Mouse (Mus musculus) embryonic facial prominence, embryonic 13.5 days (tissue): Measurements from ENCODE around the gene Sh3tc1. TPM values are rescaled to one million over a fixed set of nuclear protein-coding genes. Genes with fewer than 3 reads are reported as not detected.

Experiments
- ATAC-seq: fragments of 200-750 bp; cut with Nextera tagmentation; 2 replicates; pipeline ENCODE4 v1.8.0; 2017; ENCODE audit warnings: low read depth; ENCODE audit not compliant: insufficient number of reproducible peaks, insufficient read depth, low FRiP score, low TSS enrichment
- H3K27ac ChIP-seq: fragments of 300-500 bp; sonication (generic); 2 replicates; pipeline ENCODE4 v1.5.1; 2015; ENCODE audit warnings: moderate library complexity, mild to moderate bottlenecking, inconsistent platforms
- H3K27me3 ChIP-seq: fragments of 300-500 bp; sonication (generic); 2 replicates; pipeline ENCODE4 v1.6.1; 2015; ENCODE audit warnings: mild to moderate bottlenecking, inconsistent platforms
- H3K36me3 ChIP-seq: fragments of 300-500 bp; sonication (generic); 2 replicates; pipeline ENCODE4 v1.6.1; 2015; ENCODE audit warnings: mild to moderate bottlenecking, inconsistent platforms
- H3K4me1 ChIP-seq: fragments of 300-500 bp; sonication (generic); 2 replicates; pipeline ENCODE4 v1.6.1; 2015; ENCODE audit warnings: inconsistent platforms
- H3K4me2 ChIP-seq: fragments of 300-500 bp; sonication (generic); 2 replicates; pipeline ENCODE4 v1.6.1; 2015; ENCODE audit warnings: moderate library complexity, mild to moderate bottlenecking, inconsistent platforms
- H3K4me3 ChIP-seq: fragments of 300-500 bp; sonication (generic); 2 replicates; pipeline ENCODE4 v1.5.1; 2015; ENCODE audit warnings: mild to moderate bottlenecking, inconsistent platforms
- H3K9ac ChIP-seq: fragments of 300-500 bp; sonication (generic); 2 replicates; pipeline ENCODE4 v1.6.1; 2015; ENCODE audit warnings: mild to moderate bottlenecking, inconsistent platforms
- H3K9me3 ChIP-seq: fragments of 300-500 bp; sonication (generic); 2 replicates; pipeline ENCODE4 v1.6.1; 2016; ENCODE audit warnings: inconsistent platforms
- WGBS: fragments of 180-500 bp; shearing (Covaris S2); methylation state at CpG from one replicate; pipeline ENCODE4 v1.1.7; 2015; ENCODE audit warnings: mixed read lengths; 5-methylcytosine and 5-hydroxymethylcytosine counted together
- polyA plus RNA-seq: library from polyadenylated mRNA; unstranded; fragments of >200 nt; fragmentation: Nextera tagmentation; extraction: Ambion mirVana; gene quantifications from 2 replicates; pipeline ENCODE4 v1.2.1, GENCODE M21; 2015

Sh3tc1 gene
- polyA plus RNA-seq: 5.7 and 6.5 TPM in 2 replicates

DNA sequence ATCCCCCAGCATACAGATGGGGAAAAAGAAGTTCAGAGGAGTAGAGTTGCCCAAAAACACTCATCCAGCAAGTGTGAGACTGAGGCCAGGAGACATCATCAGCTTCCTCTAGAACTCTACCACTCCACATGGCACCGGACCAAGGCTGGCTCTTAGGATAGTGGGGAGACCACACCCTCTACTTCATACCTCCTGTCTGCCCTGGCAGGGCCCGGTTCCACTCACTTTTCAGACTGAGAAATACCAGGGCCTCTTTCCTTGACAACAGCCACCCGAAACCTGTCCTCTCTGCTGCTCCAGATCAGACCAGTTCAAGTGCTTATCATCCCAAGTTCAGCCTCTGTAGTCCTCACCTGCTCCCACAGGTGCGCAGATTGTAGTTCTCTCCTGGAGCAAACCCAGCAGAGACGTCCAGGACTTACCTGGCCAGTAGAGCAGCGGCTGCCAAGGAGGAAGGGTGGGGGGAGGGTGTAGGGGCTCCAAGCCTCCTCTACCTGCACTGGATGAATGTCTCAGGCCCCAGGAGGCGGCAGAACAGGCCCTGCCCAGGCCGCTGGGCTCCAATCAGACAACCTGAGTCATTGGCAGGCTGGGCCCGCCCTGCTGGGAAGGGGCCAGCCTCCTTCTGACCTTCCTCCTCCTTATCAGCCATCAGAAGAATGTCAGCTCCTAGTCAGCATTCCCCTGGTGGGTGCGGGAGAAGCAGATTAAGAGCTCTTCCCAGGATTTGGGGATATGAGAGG lies at the start of gene Sh3tc1:
TSS of gene Sh3tc1 (minus strand) at position 452 of the 743 bp plus-strand sequence.
- H3K4me1 ChIP-seq: 0 out of 2 replicates have a peak, but pooled peaks cover 6% of the 10 kb centered on the region
- no peak for ATAC-seq
- H3K27me3 ChIP-seq: peaks cover 33% of the 10 kb centered on the region
- no peak within 1 kb of the TSS for H3K27ac ChIP-seq
- no peak within 1 kb of the TSS for H3K4me3 ChIP-seq
- no peaks in the 10 kb centered on the region for H3K36me3 ChIP-seq
- no peaks in the 10 kb centered on the region for H3K9me3 ChIP-seq
- no peak within 1 kb of the TSS; the same call in 1 of the 2 replicates for H3K9ac ChIP-seq
- WGBS: 18% methylated on average over 10 of the region's 10 CpGs
- H3K4me2 ChIP-seq: no peak within 1 kb of the TSS

DNA sequence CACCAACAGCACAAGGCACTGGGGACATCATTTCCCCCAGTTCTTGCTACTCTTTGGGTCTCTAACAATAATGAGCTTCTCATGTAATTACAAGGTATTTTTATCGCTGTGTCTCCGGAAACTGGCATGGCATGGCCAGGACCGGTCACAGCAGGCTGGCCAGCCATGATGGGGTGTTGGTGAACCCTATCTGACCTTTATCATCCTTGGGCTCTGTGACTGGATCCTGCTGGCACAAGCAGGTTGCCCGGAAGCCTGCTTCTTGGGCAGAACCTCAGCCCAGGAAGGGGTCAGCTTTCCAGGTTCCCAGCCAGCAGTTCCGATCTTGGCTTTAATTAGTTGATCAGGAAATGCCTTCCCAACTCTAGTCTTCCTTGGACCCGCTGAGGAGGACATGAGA lies 48.9 kb upstream of the Sh3tc1 start:
- Histone ChIP-seq H3K4me3 (no peak overlapping the region), H3K9ac (no peak overlapping the region), H3K4me1 (no peaks in the 10 kb centered on the region), H3K27me3 (no peaks in the 10 kb centered on the region), H3K27ac (no peak overlapping the region), H3K4me2 (no peak overlapping the region), H3K36me3 (no peaks in the 10 kb centered on the region), H3K9me3 (no peaks in the 10 kb centered on the region)
- WGBS: 71% methylated on average over 6 of the region's 6 CpGs
- no peak for ATAC-seq

DNA sequence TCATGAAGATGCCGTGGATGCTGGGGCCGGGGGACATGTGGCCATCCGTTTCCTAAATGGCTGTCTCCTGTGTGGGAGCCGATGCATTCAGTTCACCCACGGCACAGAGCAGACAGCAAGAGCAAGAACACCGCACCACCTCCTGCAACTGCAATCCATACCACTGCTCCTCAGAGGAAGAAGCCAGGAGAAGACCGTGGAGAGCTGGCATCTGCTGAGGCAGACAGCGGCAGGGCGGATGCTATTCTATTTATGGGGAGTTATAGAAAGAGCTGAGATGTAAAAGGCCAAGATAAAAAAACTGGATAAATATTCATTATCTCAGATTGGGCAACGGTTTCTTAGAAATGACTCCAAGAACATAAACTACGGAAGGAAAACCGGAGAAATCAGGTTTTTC lies 48.1 kb upstream of the Sh3tc1 start:
- Histone ChIP-seq H3K4me1 (no peaks in the 10 kb centered on the region), H3K4me3 (no peak overlapping the region), H3K9me3 (no peaks in the 10 kb centered on the region), H3K9ac (no peak overlapping the region), H3K4me2 (no peak overlapping the region), H3K27ac (no peak overlapping the region), H3K36me3 (no peaks in the 10 kb centered on the region), H3K27me3 (no peaks in the 10 kb centered on the region)
- 89% methylated on average over 12 of the region's 12 CpGs for WGBS
- ATAC-seq: no peak

DNA sequence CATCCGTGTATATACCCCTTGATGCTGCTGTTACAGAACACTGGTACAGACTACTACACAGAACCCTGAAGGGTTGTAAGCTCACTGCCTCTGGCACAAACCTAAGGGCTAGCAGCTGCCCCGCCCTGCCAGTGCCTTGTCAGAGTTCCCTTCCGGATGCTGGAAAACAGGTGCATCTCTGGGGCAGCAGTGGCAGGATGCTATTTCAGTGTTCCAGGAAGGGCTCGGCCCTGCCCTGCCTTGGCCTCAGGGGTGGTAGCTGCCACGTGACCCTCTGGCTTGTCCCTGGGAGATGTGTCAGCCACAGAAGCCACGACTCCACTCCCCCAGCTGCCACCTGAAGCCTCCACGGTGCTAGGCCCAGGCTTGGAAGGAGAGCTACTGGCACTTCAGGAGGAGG lies 46.1 kb upstream of the Sh3tc1 start:
- WGBS: 60% methylated on average over 7 of the region's 7 CpGs
- Histone ChIP-seq H3K9me3 (no peaks in the 10 kb centered on the region), H3K27me3 (no peaks in the 10 kb centered on the region), H3K27ac (no peak overlapping the region), H3K4me2 (no peak overlapping the region), H3K4me1 (no peaks in the 10 kb centered on the region), H3K4me3 (no peak overlapping the region), H3K36me3 (no peaks in the 10 kb centered on the region), H3K9ac (no peak overlapping the region)
- ATAC-seq: no peak

DNA sequence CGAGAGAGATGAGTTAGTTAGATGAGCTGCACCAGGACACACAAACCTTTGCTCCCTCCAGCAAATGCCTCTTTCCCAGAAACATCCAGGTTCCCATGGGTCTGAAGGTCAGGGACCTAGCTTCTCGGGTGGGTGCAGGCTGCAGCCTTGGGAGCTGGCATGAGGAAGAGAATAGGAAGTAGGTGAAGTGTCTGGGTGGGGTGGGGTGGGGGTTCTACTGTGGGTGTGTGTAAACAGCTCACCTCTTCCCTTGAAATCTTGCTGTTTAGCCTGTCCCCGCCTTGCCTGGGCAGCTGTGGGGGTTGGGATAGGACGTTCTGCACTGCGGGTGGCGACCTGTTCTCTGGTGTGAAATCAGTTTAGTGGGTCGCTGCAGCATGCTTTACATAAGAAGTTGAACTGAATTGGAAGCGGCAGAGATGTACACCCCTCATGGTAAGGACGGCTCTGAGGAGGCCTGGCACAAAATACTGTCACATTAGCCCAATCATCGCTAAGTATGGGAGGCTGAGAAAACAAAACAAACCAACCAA lies 42.9 kb upstream of the Sh3tc1 start:
- WGBS: 55% methylated on average over 10 of the region's 10 CpGs
- ATAC-seq: no peak
- H3K4me1 ChIP-seq: no peaks in the 10 kb centered on the region

DNA sequence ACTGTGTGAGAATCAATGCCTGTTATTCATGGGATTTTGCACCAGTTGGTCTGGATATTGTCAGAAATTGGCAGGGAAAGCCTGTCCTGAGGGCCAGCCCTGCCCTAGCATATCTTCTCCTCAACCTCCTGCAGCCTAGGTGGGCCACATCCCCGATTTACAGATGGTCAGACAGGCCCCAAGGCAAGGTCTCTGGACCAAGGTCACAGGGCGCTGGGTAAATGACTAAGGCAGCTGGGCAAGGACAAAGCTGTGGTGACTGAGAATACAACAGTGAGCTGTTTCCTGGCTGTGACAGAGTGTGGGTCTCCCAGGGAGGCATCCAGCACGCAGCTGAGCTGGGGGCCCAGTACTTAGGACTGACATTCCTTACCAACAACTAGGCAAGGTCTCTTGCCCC lies 41.3 kb upstream of the Sh3tc1 start:
- H3K27ac ChIP-seq: no peak overlapping the region
- H3K36me3 ChIP-seq: no peaks in the 10 kb centered on the region
- H3K9ac ChIP-seq: no peak overlapping the region
- no peak overlapping the region for H3K4me3 ChIP-seq
- no peak overlapping the region for H3K4me2 ChIP-seq
- no peaks in the 10 kb centered on the region for H3K9me3 ChIP-seq
- H3K27me3 ChIP-seq: no peaks in the 10 kb centered on the region
- ATAC-seq: no peak
- 51% methylated on average over 3 of the region's 3 CpGs for WGBS
- H3K4me1 ChIP-seq: no peaks in the 10 kb centered on the region

More for the DNA sequence above, 42.9 kb upstream of the Sh3tc1 start:
- H3K9me3 ChIP-seq: no peaks in the 10 kb centered on the region
- no peaks in the 10 kb centered on the region for H3K36me3 ChIP-seq
- no peak overlapping the region for H3K27ac ChIP-seq
- no peak overlapping the region for H3K4me2 ChIP-seq
- no peaks in the 10 kb centered on the region for H3K27me3 ChIP-seq
- H3K9ac ChIP-seq: no peak overlapping the region
- H3K4me3 ChIP-seq: no peak overlapping the region

DNA sequence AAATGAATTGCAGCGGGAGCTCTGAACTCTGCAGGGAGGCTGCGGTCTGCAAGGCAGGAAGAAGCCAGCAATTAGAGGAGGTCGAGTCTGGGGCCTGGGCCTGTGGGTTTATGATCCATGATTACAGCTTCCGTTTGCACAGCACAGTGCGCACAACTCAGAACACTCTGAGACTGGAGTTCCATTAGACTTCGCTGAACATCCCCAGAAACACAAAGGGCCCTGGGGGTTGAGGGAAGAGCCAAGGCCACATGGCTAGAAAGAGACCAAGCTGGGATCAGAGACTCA lies 34.3 kb upstream of the Sh3tc1 start:
- no peak overlapping the region for H3K9ac ChIP-seq
- ATAC-seq: no peak
- peaks cover 25% of the 10 kb centered on the region for H3K4me1 ChIP-seq
- H3K27me3 ChIP-seq: no peaks in the 10 kb centered on the region
- WGBS: 37% methylated on average over 6 of the region's 6 CpGs
- H3K4me3 ChIP-seq: no peak overlapping the region
- H3K4me2 ChIP-seq: no peak overlapping the region
- H3K27ac ChIP-seq: no peak overlapping the region
- no peaks in the 10 kb centered on the region for H3K36me3 ChIP-seq
- H3K9me3 ChIP-seq: no peaks in the 10 kb centered on the region

DNA sequence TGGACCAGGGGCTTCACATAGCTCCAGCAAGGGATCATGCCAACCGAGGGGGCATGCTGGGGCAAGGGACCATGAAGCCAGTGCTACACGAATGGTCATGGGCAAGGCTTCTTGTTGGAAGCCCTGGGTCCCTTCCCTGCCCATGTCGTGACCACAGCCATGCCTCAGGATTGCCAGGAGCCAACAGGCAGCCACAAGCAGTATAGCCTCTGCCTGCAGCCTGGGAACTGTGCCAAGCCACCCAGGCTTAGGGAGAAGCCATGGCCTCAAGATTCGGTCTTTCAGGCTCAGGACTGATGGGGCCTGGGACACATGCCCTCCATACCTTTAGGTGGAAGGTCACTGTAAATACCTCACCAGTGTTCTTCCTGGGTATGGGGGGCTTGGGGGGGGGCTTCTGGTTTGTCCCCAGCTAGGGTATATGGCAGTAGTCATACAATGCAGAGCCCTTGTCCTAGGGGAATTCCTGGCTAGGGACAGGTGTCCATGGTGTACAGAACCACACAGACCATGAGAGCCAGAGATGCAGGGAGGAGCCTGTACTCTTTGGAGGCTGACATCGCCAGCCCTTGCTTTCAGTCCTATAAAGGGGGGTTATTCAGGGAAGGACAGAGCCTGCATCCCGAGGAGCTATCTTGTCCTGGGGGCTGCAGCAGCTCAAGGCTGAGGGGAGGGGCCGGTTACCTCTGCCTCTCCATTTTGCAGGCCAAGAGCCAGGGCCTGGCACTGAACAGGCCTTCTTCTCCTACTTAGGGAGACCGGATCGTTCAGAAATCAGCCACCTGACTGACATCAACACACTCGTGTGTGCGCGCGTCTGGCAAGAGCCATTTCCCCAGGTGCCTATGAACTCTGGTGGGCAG lies 33.7 kb upstream of the Sh3tc1 start:
- ATAC-seq: 0 out of 2 replicates have a peak, but pooled peaks have one; percentile 56
- no peaks in the 10 kb centered on the region for H3K27me3 ChIP-seq
- peaks cover 25% of the 10 kb centered on the region for H3K4me1 ChIP-seq
- no peaks in the 10 kb centered on the region for H3K9me3 ChIP-seq
- WGBS: 53% methylated on average over 13 of the region's 13 CpGs
- H3K27ac ChIP-seq: no peak overlapping the region
- peak overlapping the region; percentile 44; the same call in 1 of the 2 replicates for H3K9ac ChIP-seq
- H3K36me3 ChIP-seq: no peaks in the 10 kb centered on the region
- no peak overlapping the region for H3K4me2 ChIP-seq
- no peak overlapping the region for H3K4me3 ChIP-seq

DNA sequence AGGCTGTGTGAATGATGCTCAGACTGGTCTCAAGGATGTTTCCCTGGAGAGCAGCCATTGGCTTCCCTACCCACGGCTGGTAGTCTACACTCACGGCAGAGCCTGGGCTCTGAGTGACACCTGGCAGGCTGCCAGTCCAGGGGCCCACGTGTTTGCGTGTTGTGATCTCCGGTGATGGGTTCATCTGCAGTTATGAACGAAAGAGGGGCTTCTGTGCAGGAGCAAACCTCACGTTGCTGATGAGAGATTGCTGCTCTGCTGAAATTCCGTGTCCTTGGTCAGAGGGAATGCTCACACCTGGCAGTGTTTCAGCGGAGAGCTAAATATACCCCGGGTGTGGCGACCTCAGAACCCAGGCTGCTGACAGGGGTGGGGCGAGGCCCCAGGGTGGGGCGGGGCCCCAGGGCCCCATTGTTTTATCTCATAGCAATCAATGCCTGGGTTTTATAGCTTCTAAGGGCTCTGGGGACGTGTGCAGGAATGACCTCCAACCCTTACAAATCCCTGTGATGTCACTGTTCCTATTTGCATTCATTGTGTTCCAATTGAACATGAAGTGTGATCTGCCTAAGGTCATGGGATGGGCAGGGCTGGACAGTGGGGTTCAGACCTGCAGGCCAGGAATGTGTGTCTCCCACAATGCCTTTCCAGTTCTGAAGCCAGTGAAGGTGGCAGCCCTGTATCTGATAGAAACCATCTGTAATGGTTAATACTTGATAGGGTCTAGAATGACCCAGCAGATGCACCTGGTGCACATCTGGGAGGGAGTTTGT lies 31.3 kb upstream of the Sh3tc1 start:
- H3K27me3 ChIP-seq: no peaks in the 10 kb centered on the region
- WGBS: 55% methylated on average over 14 of the region's 14 CpGs
- H3K36me3 ChIP-seq: no peaks in the 10 kb centered on the region
- no peaks in the 10 kb centered on the region for H3K9me3 ChIP-seq
- H3K27ac ChIP-seq: no peak overlapping the region
- no peak for ATAC-seq
- no peak overlapping the region for H3K4me3 ChIP-seq
- no peak overlapping the region for H3K4me2 ChIP-seq
- H3K4me1 ChIP-seq: peaks cover 25% of the 10 kb centered on the region
- H3K9ac ChIP-seq: no peak overlapping the region

DNA sequence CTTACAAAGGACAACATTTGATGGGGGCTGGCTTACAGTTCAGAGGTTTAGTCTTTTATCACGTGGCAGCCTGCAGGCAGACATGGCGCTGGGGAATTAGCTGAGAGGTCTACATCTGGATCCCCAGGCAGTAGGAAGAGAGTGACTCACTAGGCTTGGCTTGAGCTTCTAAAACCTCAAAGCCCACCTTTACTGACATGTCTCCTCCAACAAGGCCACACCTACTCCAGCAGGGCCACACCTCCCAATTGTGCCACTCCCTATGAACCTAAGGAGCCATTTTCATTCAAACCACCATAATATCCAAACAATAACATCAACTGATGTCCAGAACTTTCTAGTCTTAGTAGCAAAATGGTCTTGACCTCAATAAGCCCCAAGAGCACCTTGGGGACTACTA lies 30.5 kb upstream of the Sh3tc1 start:
- H3K27ac ChIP-seq: no peak overlapping the region
- WGBS: 82% methylated on average over 2 of the region's 2 CpGs
- H3K9ac ChIP-seq: no peak overlapping the region
- ATAC-seq: no peak
- H3K27me3 ChIP-seq: no peaks in the 10 kb centered on the region
- no peak overlapping the region for H3K4me3 ChIP-seq
- H3K9me3 ChIP-seq: no peaks in the 10 kb centered on the region
- H3K4me1 ChIP-seq: peaks cover 25% of the 10 kb centered on the region
- H3K36me3 ChIP-seq: no peaks in the 10 kb centered on the region
- H3K4me2 ChIP-seq: no peak overlapping the region

DNA sequence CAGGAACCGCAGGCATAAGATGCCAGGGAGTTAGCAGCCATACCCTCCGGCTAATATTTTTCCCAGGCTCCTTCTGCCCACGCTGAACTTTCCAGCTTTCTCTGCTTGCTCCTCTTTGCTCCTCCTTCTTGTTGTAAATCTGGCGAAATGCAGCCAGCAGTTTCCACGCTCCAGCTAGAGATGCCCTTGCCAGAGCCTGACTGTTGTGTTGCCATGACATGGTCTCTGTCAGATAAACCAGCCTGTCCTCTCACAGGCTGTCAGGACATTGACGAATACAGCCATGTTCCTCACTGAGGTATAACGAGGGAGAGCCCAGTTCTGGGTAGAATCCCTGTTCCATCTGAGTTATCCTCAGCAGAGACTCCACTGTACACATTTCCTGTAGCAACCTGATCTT lies 29.2 kb upstream of the Sh3tc1 start:
- 86% methylated on average over 7 of the region's 7 CpGs for WGBS
- Histone ChIP-seq H3K4me1 (peaks cover 19% of the 10 kb centered on the region), H3K4me3 (no peak overlapping the region), H3K4me2 (no peak overlapping the region), H3K9ac (no peak overlapping the region), H3K27ac (no peak overlapping the region), H3K9me3 (no peaks in the 10 kb centered on the region), H3K36me3 (no peaks in the 10 kb centered on the region), H3K27me3 (peaks cover 12% of the 10 kb centered on the region; the same call in 1 of the 2 replicates)
- ATAC-seq: no peak
